Mouse (Mus musculus): ENCODE measurements at regions not wholly inside any gene's neighbourhood (a gene's known extent, or its start where the extent isn't known, plus 50 kb on each side); places are given as distances from the start of the nearest gene placed in this dataset.

DNA sequence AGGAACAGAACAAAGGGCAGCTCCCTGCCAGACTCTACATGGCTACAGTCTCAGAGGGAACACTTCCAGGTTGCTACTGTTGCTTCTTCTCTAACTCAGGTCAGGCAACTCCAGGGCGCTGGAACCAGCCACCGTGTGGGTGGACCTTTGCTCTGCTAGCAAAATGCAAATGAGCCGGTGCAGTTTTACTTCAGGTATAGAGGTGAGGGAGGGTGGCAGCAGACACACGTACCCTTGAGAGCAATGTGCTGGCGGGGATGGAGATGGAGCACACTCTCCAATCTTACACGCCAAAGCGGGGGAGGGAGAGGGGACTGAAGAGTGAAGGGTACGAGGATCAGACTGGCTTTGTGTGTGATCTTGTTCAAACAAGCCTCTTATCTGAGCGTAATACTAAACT lies 68.8 kb upstream of the Epcam start:
- H3K27me3 ChIP-seq (ENCODE audit: control insufficient read depth in 1 of 2, insufficient read depth in 2 of 2, low read length in 2 of 2), result no peaks in the 10 kb centered on the region; a peak in 1 of 4 replicates
- H3K9me3 ChIP-seq (replicated peaks; ENCODE audit: insufficient read depth, low read length), result no peaks in the 10 kb centered on the region
- no peaks in the 10 kb centered on the region for H3K36me3 ChIP-seq (ENCODE audit: control insufficient read depth in 1 of 2, insufficient read depth in 2 of 2, low read length in 2 of 2)
- no peaks in the 10 kb centered on the region; the same call in 1 of the 2 replicates for H3K79me2 ChIP-seq (ENCODE audit: control insufficient read depth, insufficient read depth, low read length, poor library complexity)
- no peak overlapping the region for H3K4me3 ChIP-seq (ENCODE audit: control insufficient read depth in 1 of 2, insufficient read depth in 1 of 2, low read depth in 2 of 2, low read length in 2 of 2)
- no peak for DNase-seq (ENCODE audit: low read depth, low spot score)
- peaks cover 0 to 4% of the 10 kb centered on the region in 2 experiments; a peak in 1 of 4 replicates for H3K4me1 ChIP-seq (ENCODE audit: control insufficient read depth in 1 of 2, insufficient read depth in 2 of 2, low read length in 2 of 2)
- TF ChIP-seq EP300 (IDR thresholded peaks at IDR 0.05; ENCODE audit: low read depth in 1 of 2, low read length in 2 of 2) (no peak), POLR2AphosphoS2 (IDR thresholded peaks at IDR 0.05; ENCODE audit: low read length) (no peak), TBP (IDR thresholded peaks at IDR 0.05; ENCODE audit: low read depth, low read length) (no peak), ZNF384 (IDR thresholded peaks at IDR 0.05; ENCODE audit: low read depth, low read length) (no peak), MYB (IDR thresholded peaks at IDR 0.05; ENCODE audit: low read depth, low read length) (no peak), RCOR1 (IDR thresholded peaks at IDR 0.05; ENCODE audit: low read depth, low read length) (no peak), CHD2 (IDR thresholded peaks at IDR 0.05; ENCODE audit: low read length) (no peak), CHD1 (IDR thresholded peaks at IDR 0.05; ENCODE audit: low read depth, low read length) (no peak), ZMIZ1 (IDR thresholded peaks at IDR 0.05; ENCODE audit: low read depth, low read length) (no peak), ETS1 (IDR thresholded peaks at IDR 0.05; ENCODE audit: low read depth, low read length) (no peak), MAZ (IDR thresholded peaks at IDR 0.05; ENCODE audit: low read depth, low read length) (no peak), POLR2AphosphoS5 (IDR thresholded peaks at IDR 0.05; ENCODE audit: borderline replicate concordance, low read depth, low read length) (no peak), USF2 (IDR thresholded peaks at IDR 0.05; ENCODE audit: borderline replicate concordance in 1 of 2, insufficient read depth in 1 of 2, low read depth in 1 of 2, low read length in 2 of 2) (no peak), SMC3 (IDR thresholded peaks at IDR 0.05; ENCODE audit: low read depth, low read length) (no peak), JUND (IDR thresholded peaks at IDR 0.05; ENCODE audit: low read depth, low read length) (no peak), GATA1 (IDR thresholded peaks at IDR 0.05; ENCODE audit: low read depth, low read length) (no peak)
- H3K9ac ChIP-seq (ENCODE audit: control insufficient read depth, low read depth, low read length, poor library complexity, severe bottlenecking), result no peak overlapping the region
- H3K27ac ChIP-seq (ENCODE audit: control insufficient read depth, low read depth, low read length), result no peak overlapping the region

DNA sequence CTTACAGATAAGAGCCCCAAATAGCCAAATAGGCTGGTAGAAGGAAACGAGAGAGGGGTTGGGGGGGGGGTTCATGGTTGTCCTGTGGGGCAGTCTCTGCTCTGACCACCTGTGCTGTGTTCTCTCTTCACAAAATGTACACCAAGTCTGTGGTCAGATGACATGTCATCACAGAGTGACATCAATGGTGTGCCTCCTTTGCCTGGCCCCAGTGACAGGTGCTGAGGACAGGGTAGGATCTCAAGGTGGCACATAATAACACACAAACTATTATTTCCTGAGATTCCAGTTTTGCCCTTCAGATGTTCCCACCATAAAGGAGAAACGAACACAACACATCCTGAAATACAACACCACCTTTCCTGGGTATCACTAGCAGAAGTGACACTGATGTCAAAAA lies 68.3 kb upstream of the Epcam start:
- no peaks in the 10 kb centered on the region for H3K36me3 ChIP-seq (ENCODE audit: control insufficient read depth in 1 of 2, insufficient read depth in 2 of 2, low read length in 2 of 2)
- no peak overlapping the region for H3K4me3 ChIP-seq (ENCODE audit: control insufficient read depth in 1 of 2, insufficient read depth in 1 of 2, low read depth in 2 of 2, low read length in 2 of 2)
- no peaks in the 10 kb centered on the region for H3K9me3 ChIP-seq (replicated peaks; ENCODE audit: insufficient read depth, low read length)
- H3K79me2 ChIP-seq (ENCODE audit: control insufficient read depth, insufficient read depth, low read length, poor library complexity), result no peaks in the 10 kb centered on the region; the same call in 1 of the 2 replicates
- peaks cover 0 to 4% of the 10 kb centered on the region in 2 experiments; a peak in 1 of 4 replicates for H3K4me1 ChIP-seq (ENCODE audit: control insufficient read depth in 1 of 2, insufficient read depth in 2 of 2, low read length in 2 of 2)
- no peak overlapping the region for H3K9ac ChIP-seq (ENCODE audit: control insufficient read depth, low read depth, low read length, poor library complexity, severe bottlenecking)
- no peak for DNase-seq (ENCODE audit: low read depth, low spot score)
- TF ChIP-seq ZKSCAN1 (IDR thresholded peaks at IDR 0.05; ENCODE audit: low read depth, low read length) (no peak), ZMIZ1 (IDR thresholded peaks at IDR 0.05; ENCODE audit: low read depth, low read length) (no peak), ZNF384 (IDR thresholded peaks at IDR 0.05; ENCODE audit: low read depth, low read length) (0 out of 2 replicates have a peak, but pooled peaks have one; percentile 33), MAZ (IDR thresholded peaks at IDR 0.05; ENCODE audit: low read depth, low read length) (no peak), CHD2 (IDR thresholded peaks at IDR 0.05; ENCODE audit: low read length) (no peak), USF2 (IDR thresholded peaks at IDR 0.05; ENCODE audit: borderline replicate concordance in 1 of 2, insufficient read depth in 1 of 2, low read depth in 1 of 2, low read length in 2 of 2) (no peak), MYB (IDR thresholded peaks at IDR 0.05; ENCODE audit: low read depth, low read length) (no peak), MEF2A (IDR thresholded peaks at IDR 0.05; ENCODE audit: extremely low read depth, insufficient replicate concordance, low read depth, low read length, poor library complexity, severe bottlenecking) (no peak)
- no peak overlapping the region for H3K27ac ChIP-seq (ENCODE audit: control insufficient read depth, low read depth, low read length)
- H3K27me3 ChIP-seq (ENCODE audit: control insufficient read depth in 1 of 2, insufficient read depth in 2 of 2, low read length in 2 of 2), result no peaks in the 10 kb centered on the region; a peak in 1 of 4 replicates

Data from MEL (cell line).